Mouse (Mus musculus) yolk sac, embryonic 10.5 days (tissue): ENCODE measurements around the gene Acsm2.

ENCODE experiments used
- DNase-seq: peaks from one replicate; pipeline ENCODE4 v3.0.0-alpha.2; 2017; ENCODE audit warnings: low spot score

The Acsm2 gene

DNA sequence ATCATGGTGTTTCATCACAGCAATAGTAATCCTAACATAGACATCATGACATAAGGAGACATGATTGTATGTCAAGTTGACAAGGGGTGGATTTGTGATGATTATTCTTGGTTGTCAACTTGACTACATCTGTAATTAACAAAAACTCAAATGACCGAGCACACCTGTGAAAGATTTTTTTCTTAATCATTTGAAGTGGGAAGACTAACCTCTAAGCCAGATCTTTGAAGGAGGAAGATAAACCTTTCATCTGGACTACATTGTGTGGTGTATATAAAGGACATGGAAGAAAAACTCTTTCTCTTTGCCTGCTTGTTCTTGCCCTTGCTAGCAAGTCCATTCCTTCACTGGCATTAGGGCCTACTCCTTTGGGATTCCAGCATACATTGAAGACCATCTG lies at the start of gene Acsm2:
Acsm2 (plus strand) TSS at position 301 of the 400 bp plus-strand sequence.
- DNase-seq = no peak

- DNase-seq = no peak
Observed at GRCm38 (mm10) chr7:119511143-119511542, 43.0 kb upstream of the Acsm2 start.

GRCm38 (mm10) chr7:119513056-119513455 lies 41.1 kb upstream of the Acsm2 start:
- DNase-seq = no peak

- no peak for DNase-seq
Observed at GRCm38 (mm10) chr7:119515492-119516271, 38.5 kb upstream of the Acsm2 start.

DNA sequence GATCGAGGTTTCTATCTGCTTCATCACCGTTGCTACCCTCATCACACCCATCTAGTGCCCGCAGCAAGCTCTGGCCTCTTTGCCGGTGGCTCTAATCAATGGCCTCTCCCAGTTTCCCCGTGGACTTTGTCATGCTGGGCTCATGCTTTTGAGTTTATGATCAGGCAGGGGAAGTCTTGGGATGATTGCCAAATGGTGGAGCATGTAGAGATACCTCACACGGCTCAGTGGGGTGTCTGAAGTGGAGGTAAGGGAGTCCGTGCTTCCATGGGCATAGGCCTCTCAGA lies 37.9 kb upstream of the Acsm2 start:
- DNase-seq = no peak

DNA sequence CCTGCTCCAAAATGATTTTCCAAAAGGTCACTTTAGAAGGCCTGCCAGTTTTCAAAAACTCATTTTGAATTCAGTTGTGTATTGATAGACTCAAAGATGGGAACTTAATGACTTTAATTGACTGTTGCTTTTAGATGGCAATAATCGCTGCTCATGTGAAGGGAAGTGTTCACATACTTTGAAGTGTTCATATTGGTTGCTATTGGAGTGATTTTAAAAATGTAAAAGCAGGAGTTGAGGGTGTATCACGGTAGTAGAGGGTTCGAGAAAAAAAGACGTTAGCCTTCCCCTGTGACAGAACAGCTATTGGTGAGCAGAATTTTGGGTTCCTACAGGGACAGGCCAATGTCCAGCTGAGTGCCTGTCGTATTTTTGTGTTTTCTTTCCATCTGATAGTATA lies 35.0 kb upstream of the Acsm2 start, which contains the start of gene Acsm5:
Acsm5 (plus strand) TSS at position 301 of the 400 bp plus-strand sequence.
- DNase-seq = no peak

- peak; percentile 44 for DNase-seq
Observed at GRCm38 (mm10) chr7:119519654-119520053, 34.5 kb upstream of the Acsm2 start.

DNA sequence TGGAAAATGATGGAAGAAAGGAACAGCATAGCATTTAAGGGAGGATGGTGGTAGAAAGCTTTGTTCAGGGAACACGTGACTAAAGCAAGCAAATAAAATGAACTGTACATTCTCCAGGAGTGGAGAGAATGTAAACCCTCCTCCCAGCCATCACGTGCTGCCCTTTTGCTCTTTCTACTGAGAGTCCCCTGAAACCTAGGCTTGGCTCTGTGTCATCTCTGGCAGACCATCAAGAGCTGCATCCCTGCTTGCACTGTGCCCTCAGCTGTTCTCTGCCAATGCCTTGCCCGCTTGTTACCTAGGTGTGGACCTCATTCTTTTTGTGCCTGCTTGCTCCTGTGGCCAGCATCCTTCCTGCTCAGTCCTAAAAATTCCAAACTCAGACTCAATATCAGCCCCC lies 32.3 kb upstream of the Acsm2 start:
- DNase-seq = no peak

DNA sequence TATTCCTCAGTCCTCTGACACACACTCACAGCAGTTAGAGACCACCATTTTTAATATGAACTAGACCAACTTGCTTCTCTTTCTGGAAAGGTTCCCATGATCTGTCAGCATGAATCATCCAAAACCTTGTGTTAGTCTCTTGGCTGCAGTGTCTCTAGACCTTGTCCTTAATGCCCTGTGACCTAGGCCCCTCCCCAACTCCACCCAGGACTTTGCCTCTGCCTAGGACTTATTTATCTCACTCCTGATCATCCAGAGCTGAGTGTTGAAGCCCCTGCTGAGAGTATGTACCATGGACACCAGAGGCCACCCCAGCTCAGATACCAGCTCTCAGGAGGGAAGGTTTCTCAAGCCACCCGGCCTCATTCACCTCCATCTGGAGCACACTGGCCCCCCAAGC lies 31.8 kb upstream of the Acsm2 start:
- DNase-seq = peak; percentile 30

DNA sequence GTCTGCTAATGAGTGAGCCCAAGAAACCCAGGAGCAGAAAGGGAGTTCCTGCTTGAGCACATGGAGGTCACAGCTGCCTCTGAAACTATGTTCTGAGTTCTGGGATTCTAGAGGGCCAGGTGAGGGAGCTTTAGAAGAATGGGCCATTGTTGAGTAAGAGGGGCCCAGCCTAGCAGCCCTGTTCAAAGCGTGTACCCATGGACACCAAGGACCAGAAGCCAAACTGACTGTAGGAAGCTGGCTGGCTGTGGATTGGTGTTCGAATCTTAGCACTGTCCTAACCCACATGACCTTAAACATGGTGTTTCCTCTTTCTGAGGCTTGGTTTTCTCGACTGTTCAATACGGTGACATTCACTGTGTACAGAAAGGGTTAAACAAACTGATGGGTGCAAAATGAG lies 30.8 kb upstream of the Acsm2 start, which contains the start of gene Pdilt:
Pdilt (minus strand) TSS at position 101 of the 400 bp plus-strand sequence.
- no peak for DNase-seq

GRCm38 (mm10) chr7:119525881-119526281 lies 28.3 kb upstream of the Acsm2 start:
- DNase-seq = no peak

- no peak for DNase-seq
Observed at GRCm38 (mm10) chr7:119526486-119526885, 27.7 kb upstream of the Acsm2 start.

DNA sequence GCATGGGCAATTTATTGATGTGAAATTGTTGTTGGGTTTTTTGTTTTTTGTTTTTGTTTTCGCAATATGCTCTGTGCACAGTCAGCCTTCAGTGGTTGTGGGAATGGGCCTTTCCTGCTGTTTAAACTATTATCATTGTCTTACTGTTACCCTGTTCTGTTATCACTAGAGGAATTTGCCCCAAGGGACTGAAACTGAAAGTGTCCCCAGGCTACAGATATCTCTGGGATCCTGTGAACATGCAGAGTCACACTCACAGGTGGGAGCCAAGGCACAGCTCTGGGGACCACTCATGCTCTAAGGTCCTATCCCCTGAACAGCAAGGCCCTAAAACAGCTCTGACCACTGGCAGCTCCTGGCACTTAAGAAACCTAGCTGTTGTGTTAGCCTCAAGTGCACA lies 27.0 kb upstream of the Acsm2 start:
- no peak for DNase-seq

- DNase-seq = no peak
Observed at GRCm38 (mm10) chr7:119527548-119527947, 26.6 kb upstream of the Acsm2 start.

GRCm38 (mm10) chr7:119528617-119529016 lies 25.5 kb upstream of the Acsm2 start:
- DNase-seq = no peak

DNA sequence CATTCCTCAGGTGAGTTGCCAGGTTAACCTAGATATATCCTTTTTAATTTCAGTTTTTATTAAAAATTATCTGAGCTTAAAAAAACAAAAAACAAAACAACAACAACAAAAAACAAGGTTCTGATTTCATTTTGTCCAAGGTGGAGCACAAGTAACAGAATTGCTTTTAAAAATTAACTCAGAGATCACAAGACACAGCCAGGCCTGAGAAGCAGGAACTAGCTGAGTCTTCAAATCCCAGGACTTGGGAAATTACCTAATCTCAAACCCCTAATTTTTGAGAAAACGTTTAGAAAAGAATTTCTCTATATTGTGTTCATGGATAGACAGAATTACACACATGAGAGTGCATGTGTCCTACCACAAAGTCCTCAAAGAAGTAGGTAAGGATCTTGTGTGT lies 21.2 kb upstream of the Acsm2 start:
- no peak for DNase-seq

- no peak for DNase-seq
Observed at GRCm38 (mm10) chr7:119534389-119534788, 19.8 kb upstream of the Acsm2 start.

DNA sequence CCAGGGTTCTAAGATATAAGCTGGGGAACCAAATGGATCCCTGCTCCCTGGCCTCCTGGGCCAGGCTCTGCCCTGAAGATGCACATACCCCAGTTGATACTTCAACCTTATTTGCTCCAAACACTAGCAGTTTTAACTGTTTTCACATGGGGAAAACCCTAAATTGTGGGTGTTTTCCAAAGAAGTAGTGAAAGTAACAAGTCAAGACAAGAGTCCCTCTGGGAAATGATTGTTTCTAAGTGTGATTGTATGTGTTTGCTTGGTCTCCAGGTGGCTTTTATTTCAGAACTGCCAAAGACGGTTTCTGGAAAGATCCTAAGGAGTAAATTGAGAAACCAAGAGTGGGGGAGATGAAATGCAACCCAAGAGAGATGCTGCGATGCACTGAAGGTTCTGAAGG lies 11.7 kb upstream of the Acsm2 start:
- no peak for DNase-seq

DNA sequence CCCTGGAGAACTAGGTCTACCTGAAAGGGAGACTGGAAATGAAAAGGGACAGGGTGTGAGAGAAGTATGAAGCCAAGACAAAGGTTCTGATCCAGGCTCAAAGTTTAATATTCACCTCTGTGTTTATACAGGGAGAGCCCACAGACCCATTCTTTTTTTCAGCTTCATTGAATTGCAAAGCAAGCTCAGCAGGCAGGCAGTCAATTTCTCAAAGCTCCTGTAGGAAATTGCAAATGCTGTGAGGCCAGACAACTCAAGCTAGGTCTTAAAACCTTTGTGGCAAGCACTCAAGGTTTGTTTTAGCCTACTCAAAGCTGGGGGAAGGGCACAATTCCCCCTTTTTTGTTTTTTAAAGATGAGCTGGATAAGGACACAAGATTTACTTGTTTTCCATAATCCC lies 8.6 kb upstream of the Acsm2 start:
- DNase-seq = no peak

DNA sequence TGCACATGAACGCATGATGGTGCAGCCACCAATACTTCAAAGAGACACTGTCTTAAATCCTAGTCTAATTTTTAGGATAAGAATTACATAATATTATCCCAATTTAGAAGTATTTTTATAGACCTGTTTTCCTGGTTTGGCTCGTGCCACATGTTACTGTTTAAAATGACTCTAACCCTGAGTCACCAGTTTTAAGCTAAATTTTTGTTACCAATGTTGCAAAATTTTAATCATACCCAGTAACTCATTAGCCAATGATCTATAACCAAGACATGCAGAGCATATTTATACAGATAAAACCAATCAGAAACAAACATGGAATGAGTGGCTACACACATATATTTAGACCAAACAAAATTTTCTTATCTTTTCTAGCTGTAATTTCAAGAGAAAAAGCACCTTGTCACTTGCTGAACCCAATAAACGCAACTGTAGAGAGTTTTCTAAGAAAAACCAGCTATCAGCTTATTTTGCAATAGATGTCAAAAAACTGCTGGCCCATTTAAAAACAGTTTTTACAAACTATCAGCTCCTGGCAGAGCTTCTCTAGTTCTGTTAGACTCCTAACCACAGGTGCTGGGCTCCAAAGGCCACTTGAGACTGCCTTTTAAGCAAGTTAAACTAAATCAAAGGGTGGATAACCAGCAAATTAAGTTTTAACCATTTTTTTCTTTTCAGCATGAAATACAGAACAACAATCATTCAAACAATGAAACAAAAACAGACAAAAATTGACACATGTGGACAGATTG lies 3.5 kb upstream of the Acsm2 start:
- DNase-seq = no peak

DNA sequence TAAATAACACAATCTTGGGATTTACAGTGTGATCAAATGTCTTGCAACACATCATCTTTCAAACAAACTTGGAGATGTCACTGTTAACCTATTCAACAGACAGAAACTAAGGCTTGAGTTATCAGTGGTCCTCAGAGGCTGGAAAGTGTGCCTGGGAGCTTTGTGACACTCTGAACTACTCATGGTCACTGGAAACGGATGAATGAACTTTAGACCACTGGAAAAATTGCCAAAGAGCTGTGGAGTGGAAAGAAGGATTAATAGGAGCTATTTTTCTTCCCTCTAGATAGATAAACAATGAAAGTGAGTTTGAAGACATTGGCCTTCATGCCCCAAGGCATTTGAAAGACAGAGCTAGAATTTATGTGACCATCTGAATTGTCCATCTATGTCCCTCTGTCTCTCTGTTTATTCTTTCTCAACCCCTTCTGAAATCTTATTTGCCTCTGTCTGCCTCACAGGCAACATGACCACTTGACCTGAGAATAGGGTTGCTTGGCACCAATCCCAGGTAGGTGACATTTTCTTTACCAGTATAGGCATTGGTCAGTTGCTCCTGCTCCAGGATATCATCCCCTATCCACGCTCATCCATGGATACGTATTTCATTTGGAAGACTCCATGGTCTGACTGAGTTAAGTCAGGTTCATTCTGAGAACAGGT lies 5.8 kb downstream of the Acsm2 start:
- no peak for DNase-seq

- no peak for DNase-seq
Observed at GRCm38 (mm10) chr7:119560452-119560835, 6.3 kb downstream of the Acsm2 start.

GRCm38 (mm10) chr7:119561441-119561840 lies 7.3 kb downstream of the Acsm2 start:
- no peak for DNase-seq
